Mouse (Mus musculus) liver, embryonic 14.5 days (tissue): ENCODE data around the gene Fam49a. TPM values are rescaled to one million over a fixed set of nuclear protein-coding genes. Genes with fewer than 3 reads are reported as not detected.

Experiments used
- ATAC-seq: fragments of 200-750 bp; cut with Nextera tagmentation; 2 replicates; pipeline ENCODE4 v1.8.0; 2017; ENCODE audit warnings: moderate number of reproducible peaks, mild to moderate bottlenecking, moderate library complexity; ENCODE audit not compliant: insufficient read depth
- DNase-seq, 3 experiments: peaks; one replicate each; pipeline ENCODE4 v3.0.0-alpha.2; 2012 to 2013; ENCODE audit warnings: low read depth in 3 of 3, low spot score in 3 of 3
- H3K27ac ChIP-seq: fragments of 300-500 bp; sonication (generic); 2 replicates; pipeline ENCODE4 v1.5.1; 2014; ENCODE audit warnings: moderate library complexity, mild to moderate bottlenecking, control low read depth, inconsistent platforms
- H3K27me3 ChIP-seq: fragments of 300-500 bp; sonication (generic); 2 replicates; pipeline ENCODE4 v1.6.1; 2014; ENCODE audit warnings: mild to moderate bottlenecking, low read length, moderate library complexity; ENCODE audit not compliant: control insufficient read depth, insufficient read depth
- H3K36me3 ChIP-seq: fragments of 300-500 bp; sonication (generic); replicated peaks from 2 replicates; pipeline ENCODE4 v1.6.1; 2014; ENCODE audit warnings: low read depth; ENCODE audit not compliant: control insufficient read depth, insufficient read depth
- H3K4me1 ChIP-seq, 2 experiments: fragments of 200-500 bp in 1 of 2; fragments of 300-500 bp in 1 of 2; sonication (generic) in 1 of 2; replicated peaks; 2 replicates each; pipeline ENCODE4 v1.6.1; 2012 to 2014; ENCODE audit warnings: antibody characterized with exemption in 1 of 2, inconsistent platforms in 1 of 2, low read length in 1 of 2; ENCODE audit not compliant: control insufficient read depth in 2 of 2, insufficient read depth in 2 of 2
- H3K4me2 ChIP-seq: fragments of 300-500 bp; sonication (generic); 2 replicates; pipeline ENCODE4 v1.6.1; 2014; ENCODE audit warnings: low read depth, mild to moderate bottlenecking, control low read depth, moderate library complexity
- H3K4me3 ChIP-seq, 2 experiments: fragments of 200-500 bp in 1 of 2; fragments of 300-500 bp in 1 of 2; sonication (generic) in 1 of 2; 2 replicates each; pipeline ENCODE4 v1.5.1; 2012 to 2014; ENCODE audit warnings: low read depth in 2 of 2, low read length in 2 of 2, mild to moderate bottlenecking in 2 of 2, control low read depth in 1 of 2, inconsistent platforms in 1 of 2, moderate library complexity in 1 of 2; ENCODE audit not compliant: insufficient read depth in 1 of 2
- H3K9ac ChIP-seq: fragments of 300-500 bp; sonication (generic); replicated peaks from 2 replicates; pipeline ENCODE4 v1.6.1; 2014; ENCODE audit warnings: mild to moderate bottlenecking, control low read depth, moderate library complexity
- H3K9me3 ChIP-seq: fragments of 300-500 bp; sonication (generic); 2 replicates; pipeline ENCODE4 v1.6.1; 2016; ENCODE audit warnings: low read length, mixed read lengths; ENCODE audit not compliant: control insufficient read depth
- CTCF ChIP-seq: IDR thresholded peaks from 2 replicates; pipeline ENCODE4 v1.5.1; 2016; ENCODE audit warnings: antibody characterized with exemption, low read depth, control low read depth
- EP300 ChIP-seq: IDR thresholded peaks from 2 replicates; pipeline ENCODE4 v1.6.1; 2016; ENCODE audit warnings: antibody characterized with exemption, low read depth
- WGBS: fragments of 180-500 bp; shearing (Covaris S2); extraction: QIAGEN DNeasy Blood & Tissue Kit; methylation state at CpG from one replicate; pipeline ENCODE4 v1.1.7; 2014; ENCODE audit not compliant: insufficient replicate concordance; 5-methylcytosine and 5-hydroxymethylcytosine counted together
- polyA plus RNA-seq, 2 experiments: library from polyadenylated mRNA; depleted of rRNA in 1 of 2; stranded (reverse) in 1 of 2; unstranded in 1 of 2; fragments of >200 nt; fragmentation: Nextera tagmentation in 1 of 2; extraction: Ambion mirVana in 1 of 2; gene quantifications; 2 replicates each; pipeline versions ENCODE4 v1.2.1 to v1.2.3; 2012 to 2014

The Fam49a gene
- polyA plus RNA-seq, 2 experiments: 1.0 to 2.4 TPM

DNA sequence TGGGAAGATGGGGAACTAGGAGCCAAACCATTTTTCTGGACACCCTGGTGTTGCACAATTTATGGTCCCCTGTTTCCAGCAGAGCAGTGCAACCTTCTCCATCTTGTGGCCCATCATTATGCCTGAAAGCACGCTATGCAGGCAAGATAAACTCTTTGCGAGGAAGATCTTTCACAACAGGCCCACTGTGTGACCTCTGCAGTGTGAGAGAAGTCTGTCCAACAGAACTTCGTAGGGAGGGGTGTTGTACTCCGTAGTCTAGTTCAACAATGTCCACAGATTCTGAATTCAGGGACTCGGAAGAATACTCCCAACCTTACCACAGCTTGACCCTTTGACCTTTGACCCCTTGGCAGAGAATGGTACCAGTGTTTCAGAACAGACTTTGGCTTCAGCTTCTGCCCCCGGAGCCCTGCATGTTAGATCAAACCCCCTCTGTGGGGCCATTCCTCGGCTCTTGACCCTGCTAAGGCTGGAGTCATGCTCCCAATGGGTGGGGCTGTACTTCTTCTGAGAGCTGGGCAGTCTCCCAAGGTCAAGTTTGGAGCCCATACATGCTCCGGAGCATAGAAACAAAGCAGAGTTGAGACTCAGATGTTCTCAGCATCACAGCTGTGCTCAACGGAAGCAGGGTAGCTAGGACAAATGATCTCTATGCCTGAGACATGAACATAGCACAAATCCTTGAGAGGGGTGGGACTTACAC, 39.2 kb upstream of the Fam49a start:
- Histone ChIP-seq H3K4me3 (no peak overlapping the region), H3K4me2 (no peak overlapping the region), H3K36me3 (no peaks in the 10 kb centered on the region), H3K27ac (no peak overlapping the region), H3K9me3 (no peaks in the 10 kb centered on the region), H3K27me3 (no peaks in the 10 kb centered on the region), H3K9ac (no peak overlapping the region), H3K4me1 (no peaks in the 10 kb centered on the region)
- 57% methylated on average over 9 of the region's 9 CpGs for WGBS
- DNase-seq (no peak), ATAC-seq (no peak)
- TF ChIP-seq EP300 (no peak), CTCF (no peak)

DNA sequence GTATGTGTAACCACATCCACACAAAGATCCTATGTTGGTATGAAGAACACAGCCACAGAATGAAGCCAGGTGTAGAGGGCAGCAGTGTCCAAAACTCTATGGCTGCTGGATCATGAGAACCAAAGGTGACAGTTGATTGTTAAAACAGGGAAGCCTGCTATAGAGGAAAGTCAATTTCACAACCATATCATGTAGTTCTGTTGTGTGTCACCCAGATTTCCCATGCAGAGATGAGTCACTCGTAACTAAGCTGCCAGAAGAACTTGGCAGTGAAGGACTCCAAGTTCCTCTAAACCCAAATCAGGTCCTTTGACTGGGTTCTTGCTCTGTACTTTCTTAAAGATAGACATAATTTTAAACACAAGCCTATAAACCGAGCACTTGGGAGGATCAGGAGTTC, 38.6 kb upstream of the Fam49a start:
- no peak for ATAC-seq
- Histone ChIP-seq H3K4me2 (no peak overlapping the region), H3K27ac (no peak overlapping the region), H3K9ac (no peak overlapping the region), H3K9me3 (no peaks in the 10 kb centered on the region), H3K27me3 (no peaks in the 10 kb centered on the region), H3K4me1 (no peaks in the 10 kb centered on the region), H3K36me3 (no peaks in the 10 kb centered on the region), H3K4me3 (no peak overlapping the region)
- no peak for DNase-seq
- TF ChIP-seq EP300: no peak
- TF ChIP-seq CTCF: no peak
- 47% methylated on average over 2 of the region's 2 CpGs for WGBS

DNA sequence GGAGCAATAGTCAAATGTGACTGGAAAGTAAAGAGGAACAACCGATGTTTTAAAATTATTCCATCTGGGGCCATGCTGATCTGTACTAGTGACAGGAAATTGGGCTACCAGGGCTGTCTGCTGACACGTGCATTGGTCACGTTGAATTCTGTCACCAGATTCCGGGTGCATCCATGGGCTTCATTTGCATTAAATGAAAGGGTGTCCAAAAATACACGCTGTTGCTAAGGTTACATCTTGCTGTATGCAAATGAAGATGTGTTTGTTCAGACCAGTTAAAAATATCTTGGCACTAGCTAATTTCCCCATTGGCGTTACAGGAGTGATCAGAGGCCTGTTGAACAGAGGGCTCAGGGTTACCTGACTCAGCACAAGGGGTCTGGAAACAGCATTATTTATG, 36.2 kb upstream of the Fam49a start:
- DNase-seq (no peak), ATAC-seq (no peak)
- Histone ChIP-seq H3K27ac (no peak overlapping the region), H3K36me3 (no peaks in the 10 kb centered on the region), H3K4me2 (no peak overlapping the region), H3K9me3 (no peaks in the 10 kb centered on the region), H3K4me3 (no peak overlapping the region), H3K4me1 (no peaks in the 10 kb centered on the region), H3K9ac (no peak overlapping the region), H3K27me3 (no peaks in the 10 kb centered on the region)
- 58% methylated on average over 6 of the region's 6 CpGs for WGBS
- TF ChIP-seq CTCF: no peak
- no peak for TF ChIP-seq EP300

DNA sequence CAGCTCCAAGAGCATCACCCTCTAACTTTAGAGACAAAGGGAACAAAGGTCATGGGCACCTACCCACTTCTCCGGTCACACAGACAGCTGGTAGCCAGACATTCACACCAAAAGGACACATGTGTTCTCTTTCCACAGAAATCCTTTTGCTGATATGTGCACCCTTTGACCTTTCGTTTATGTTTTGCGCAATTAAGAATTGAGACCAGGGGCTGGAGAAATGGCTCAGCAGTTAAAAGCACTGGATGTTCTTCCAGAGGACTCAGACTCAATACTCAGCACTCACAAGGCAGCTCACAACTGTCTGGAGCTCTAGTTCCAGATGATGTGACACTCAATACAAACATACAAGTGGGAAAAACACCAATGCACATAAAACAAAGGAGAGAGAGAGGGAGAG, 34.3 kb upstream of the Fam49a start:
- Histone ChIP-seq H3K4me1 (no peaks in the 10 kb centered on the region), H3K27ac (no peak overlapping the region), H3K4me2 (no peak overlapping the region), H3K36me3 (no peaks in the 10 kb centered on the region), H3K9me3 (no peaks in the 10 kb centered on the region), H3K9ac (no peak overlapping the region), H3K27me3 (no peaks in the 10 kb centered on the region), H3K4me3 (no peak overlapping the region)
- TF ChIP-seq EP300 (no peak), CTCF (no peak)
- ATAC-seq: no peak
- DNase-seq: no peak
- WGBS: 72% methylated on average over 3 of the region's 3 CpGs

DNA sequence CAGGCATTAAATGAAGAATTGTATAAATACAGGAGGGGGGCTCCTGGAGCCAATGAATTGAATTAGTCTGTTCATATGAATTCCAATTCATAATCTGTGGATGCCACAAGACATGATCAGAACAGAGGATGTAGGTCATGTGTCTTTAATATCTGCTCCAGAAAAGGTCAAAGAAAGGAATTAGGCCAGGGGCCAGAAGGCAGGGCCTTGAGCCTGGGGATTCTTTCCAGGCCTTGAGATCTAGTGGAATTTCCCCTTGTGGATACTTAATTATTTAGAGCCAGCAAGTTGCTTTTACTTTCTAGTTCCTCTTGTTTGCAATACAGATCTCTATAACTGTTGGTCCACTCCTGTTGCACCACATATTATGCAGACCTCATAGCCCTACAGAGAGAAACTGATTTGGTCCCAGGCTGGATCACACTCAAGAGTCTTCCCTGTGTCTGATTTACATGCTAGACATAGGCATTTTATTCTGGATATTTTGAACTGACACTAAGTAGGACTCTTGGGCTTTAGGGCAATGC, 31.8 kb upstream of the Fam49a start:
- Histone ChIP-seq H3K9me3 (no peaks in the 10 kb centered on the region), H3K9ac (no peak overlapping the region), H3K27ac (no peak overlapping the region), H3K4me3 (no peak overlapping the region), H3K36me3 (no peaks in the 10 kb centered on the region), H3K4me2 (no peak overlapping the region), H3K4me1 (no peaks in the 10 kb centered on the region), H3K27me3 (no peaks in the 10 kb centered on the region)
- no peak for TF ChIP-seq EP300
- TF ChIP-seq CTCF: no peak
- no peak for ATAC-seq
- DNase-seq: no peak
